ENCODE assay signal across 8 mouse cellular contexts in the genomic region with DNA sequence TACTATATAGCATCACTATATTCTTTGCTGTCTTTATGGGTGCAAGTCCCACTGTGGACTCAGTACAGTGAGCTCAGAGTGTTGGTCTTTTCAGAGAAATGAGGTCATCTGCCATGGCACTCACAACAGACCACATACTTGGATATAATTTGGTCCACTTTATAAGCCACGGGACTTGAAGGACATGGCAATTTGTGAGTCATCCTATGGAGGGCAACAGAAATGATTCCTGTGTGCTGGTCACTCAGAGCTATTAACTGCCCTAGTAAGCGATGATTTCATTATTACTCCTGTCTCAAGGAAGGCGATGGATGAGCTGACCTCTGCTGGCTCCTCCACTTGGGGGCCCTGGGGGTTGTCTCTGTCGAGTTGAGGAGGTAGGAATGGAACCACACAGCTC.
"Had no signal": no experiment of that assay in that cellular context is flagged by ENCODE, and none has a peak within 500 bp of the region (broad histone marks: within the 10 kb centered on the region; RNA-seq: fewer than 3 reads in every experiment).

No protein-coding gene starts in this region.

- DNase-seq: kidney, postnatal 36 days; layer of hippocampus, adult 9-11 months; lung, adult 2 months; lung, postnatal 4 days; midbrain, embryonic 14.5 days; right cerebral cortex, adult 18-20 months; thymus, adult 18-20 months; thymus, postnatal 14 days had no signal
